ENCODE assay signal across 8 mouse cellular contexts in genomic region chr19:41206811-41207344, GRCm38 (mm10). TPM values are rescaled to one million over a fixed set of nuclear protein-coding genes. Genes with fewer than 3 reads are reported as not detected.
DNase-seq lines count a peak whose midpoint lies in the region; ATAC-seq and TF ChIP-seq lines count a peak whose summit lies in the region.

Gene Tll2 (minus strand): TSS chr19:41206835.

- peak within 1 kb of the TSS; percentile 98 for H3K4me2 ChIP-seq in hindbrain, embryonic 14.5 days (replicated peaks)

- ATAC-seq in hindbrain, embryonic 14.5 days (ENCODE audit: low FRiP score), result peak; percentile 90

- peaks cover 8% of the 10 kb centered on the region; the same call in 1 of the 2 replicates for H3K36me3 ChIP-seq in hindbrain, embryonic 14.5 days (replicated peaks; ENCODE audit: control insufficient read depth, insufficient read depth)
- peaks cover 10% of the 10 kb centered on the region; the same call in 1 of the 2 replicates for H3K36me3 ChIP-seq in limb, embryonic 10.5 days

- no peak for TF ChIP-seq POLR2A in brain, embryonic 14.5 days (IDR thresholded peaks at IDR 0.05; ENCODE audit: borderline replicate concordance, extremely low read depth, insufficient read depth, insufficient read length, poor library complexity, severe bottlenecking)

- DNase-seq in MN1 (ENCODE audit: low spot score), result peak; percentile 6
- peak; percentile 77 for DNase-seq in brain, embryonic 14.5 days (ENCODE audit: low read depth)
- DNase-seq in gastrocnemius, adult 18-20 months (ENCODE audit: low spot score), result peak; percentile 34
- peak; percentile 50 for DNase-seq in hindbrain, embryonic 14.5 days (ENCODE audit: low spot score)
- DNase-seq in limb, embryonic 10.5 days (ENCODE audit: low spot score), result peak; percentile 79
- DNase-seq in mesoderm, embryonic 11.5 days (ENCODE audit: low read depth, low spot score), result peak; percentile 78
- peak; percentile 27 for DNase-seq in right cerebral cortex, postnatal 4 days
- no peak for DNase-seq in layer of hippocampus, adult 9-10 months (ENCODE audit: low spot score)

- no peak for TF ChIP-seq CTCF in brain, embryonic 14.5 days (IDR thresholded peaks at IDR 0.05; ENCODE audit: borderline replicate concordance, extremely low read depth, insufficient read depth, insufficient read length)

- H3K27ac ChIP-seq in hindbrain, embryonic 14.5 days, result no peak within 1 kb of the TSS
- H3K27ac ChIP-seq in limb, embryonic 10.5 days, result no peak within 1 kb of the TSS

- peak within 1 kb of the TSS; percentile 41 for H3K4me3 ChIP-seq in hindbrain, embryonic 14.5 days (replicated peaks; ENCODE audit: low read length)
- peak within 1 kb of the TSS; percentile 55 for H3K4me3 ChIP-seq in limb, embryonic 10.5 days

- peaks cover 30% of the 10 kb centered on the region for H3K27me3 ChIP-seq in hindbrain, embryonic 14.5 days (ENCODE audit: control insufficient read depth, insufficient read depth, low read length)
- H3K27me3 ChIP-seq in limb, embryonic 10.5 days (ENCODE audit: low read depth, poor library complexity, severe bottlenecking), result peaks cover 63% of the 10 kb centered on the region

- peak within 1 kb of the TSS; percentile 58 for H3K9ac ChIP-seq in hindbrain, embryonic 14.5 days

- H3K4me1 ChIP-seq in hindbrain, embryonic 14.5 days (replicated peaks; ENCODE audit: control insufficient read depth, insufficient read depth, low read length), result peaks cover 16% of the 10 kb centered on the region
- H3K4me1 ChIP-seq in limb, embryonic 10.5 days, result peaks cover 18% of the 10 kb centered on the region

- 1% methylated on average over 32 of the region's 32 CpGs for WGBS in hindbrain, embryonic 14.5 days
- 1% methylated on average over 32 of the region's 32 CpGs for WGBS in limb, embryonic 10.5 days

- no peaks in the 10 kb centered on the region for H3K9me3 ChIP-seq in hindbrain, embryonic 14.5 days (ENCODE audit: control insufficient read depth, low read length)
- no peaks in the 10 kb centered on the region for H3K9me3 ChIP-seq in limb, embryonic 10.5 days (replicated peaks)

RNA-seq across cellular contexts. Expression of gene Tll2, which starts in this region (rescaled TPM):
- 1.7 and 1.8 TPM in 2 replicates for polyA plus RNA-seq in brain, embryonic 14.5 days (2012; rRNA removed)
- total RNA-seq in gastrocnemius, adult 18-20 months (2021), result under 1 TPM; 0.07 TPM
- polyA plus RNA-seq in hindbrain, embryonic 14.5 days (2014; fragmentation: Nextera tagmentation; extraction: Ambion mirVana), result 0.59 and 1.3 TPM in 2 replicates
- polyA plus RNA-seq in limb, embryonic 10.5 days (2016; fragmentation: Nextera tagmentation; extraction: Ambion mirVana), result 0.03 TPM in 1 of 2 replicates, not detected in the other

Comparison
In these comparisons a context has a peak if more than half of its experiments do, and no peak if none do; other contexts are left out.
1. Peak in DNase-seq in gastrocnemius, adult 18-20 months; RNA of the gene not detected or under 1 TPM.
2. Peak in DNase-seq and H3K4me3 ChIP-seq in limb, embryonic 10.5 days; RNA of the gene not detected or under 1 TPM.